Mouse (Mus musculus) heart, embryonic 10.5 days (tissue): ENCODE measurements around the gene Gm17334. TPM values are rescaled to one million over a fixed set of nuclear protein-coding genes. Genes with fewer than 3 reads are reported as not detected.

Experiments
- microRNA-seq: library from miRNA; unstranded; fragments of <30 nt; microRNA quantifications from one replicate; pipeline ENCODE4, GENCODE M21; 2017
- polyA plus RNA-seq: library from polyadenylated mRNA; unstranded; fragments of >200 nt; fragmentation: Nextera tagmentation; extraction: Ambion mirVana; gene quantifications from 2 replicates; pipeline ENCODE4 v1.2.1, GENCODE M21; 2016

Gene Gm17334
- polyA plus RNA-seq, 1 experiment from 2014 or later = not detected

Small RNA genes lying within 50 kb of the gene (microRNA-seq; reads per million reads assigned to microRNA genes)
- gene Mir7671 = not detected

Other genes starting within 250 kb of the Gm17334 start
- 32.7 and 47.1 TPM in 2 replicates for gene Kif3a, start 205.8 kb downstream of the Gm17334 start, polyA plus RNA-seq
- gene Il4, start 154.5 kb downstream of the Gm17334 start, polyA plus RNA-seq = 0.39 and 0.72 TPM in 2 replicates
- gene Il13, start 138.5 kb downstream of the Gm17334 start, polyA plus RNA-seq = not detected in 2 replicates
- gene Rad50, start 65.9 kb downstream of the Gm17334 start, polyA plus RNA-seq = 22.0 and 26.5 TPM in 2 replicates
- gene Il5, start 52.4 kb downstream of the Gm17334 start, polyA plus RNA-seq = not detected in 2 replicates
- 7.9 TPM in 2 replicates for gene Irf1, start 3.2 kb downstream of the Gm17334 start, polyA plus RNA-seq
- 0.15 and 0.27 TPM in 2 replicates for gene Gm12216, start 86.1 kb upstream of the Gm17334 start, polyA plus RNA-seq
- gene Slc22a5, start 118.5 kb upstream of the Gm17334 start, polyA plus RNA-seq = 7.7 and 9.9 TPM in 2 replicates
- 1.7 and 2.7 TPM in 2 replicates for gene Slc22a21, start 207.1 kb upstream of the Gm17334 start, polyA plus RNA-seq